Mouse (Mus musculus): ENCODE data around the gene Papss2.
"Not testable (repeated sequence)": the region's sequence is repeated elsewhere in the genome, so short reads cannot be mapped to it uniquely, and the experiment has no call there.

The Papss2 gene

GRCm38 (mm10) chr19:32637357-32638275 is 42.0 kb downstream of the Papss2 start:
- in situ Hi-C loops (cut with MboI; ENCODE audit: unreplicated experiment in 2 of 2), result no loop called here

- in situ Hi-C loops (cut with MboI; ENCODE audit: unreplicated experiment in 2 of 2), result no loop called here
Measured at GRCm38 (mm10) chr19:32638276-32638903, 42.8 kb downstream of the Papss2 start.

DNA sequence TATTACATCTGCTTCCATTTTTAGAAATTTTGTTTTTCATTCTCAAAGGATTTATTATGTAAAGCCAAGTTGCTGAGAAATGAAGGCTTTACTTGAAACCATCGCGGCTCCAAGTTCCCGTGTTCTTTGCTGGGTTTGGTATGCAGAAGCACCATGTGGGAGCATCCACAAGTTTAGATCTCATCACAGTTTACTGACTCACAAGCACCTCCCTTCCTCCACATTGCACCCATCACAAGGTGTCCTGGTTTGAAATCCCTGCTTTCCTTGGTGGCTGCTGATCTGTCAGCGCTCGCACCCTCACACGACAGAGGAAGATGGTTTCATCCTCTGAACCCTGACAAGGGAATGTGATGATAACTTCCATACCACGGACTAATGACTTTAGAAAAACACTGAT is 45.9 kb downstream of the Papss2 start:
- in situ Hi-C loops (cut with MboI; ENCODE audit: unreplicated experiment in 2 of 2), result no loop called here

DNA sequence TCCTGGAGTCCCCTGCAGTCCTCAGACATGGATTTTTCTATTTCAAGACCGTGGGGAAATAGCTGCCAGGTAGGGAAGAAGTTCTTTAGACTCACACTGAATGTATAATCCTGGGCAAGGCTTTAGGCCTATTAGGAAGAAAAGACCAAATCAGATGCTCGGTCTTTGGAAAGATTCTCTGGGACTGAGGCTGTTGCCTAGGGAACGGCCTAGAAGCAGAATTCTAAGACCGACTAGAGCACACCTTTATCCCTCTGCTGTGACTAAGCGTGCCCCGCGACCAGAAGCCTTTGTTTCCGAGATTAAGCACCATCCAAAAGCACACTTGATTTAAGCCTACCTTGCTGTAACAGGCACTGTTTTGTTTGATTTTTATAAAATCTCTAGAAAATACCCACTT is 46.4 kb downstream of the Papss2 start:
- in situ Hi-C loops (cut with MboI; ENCODE audit: unreplicated experiment in 2 of 2), result no loop called here

- in situ Hi-C loops (cut with MboI; ENCODE audit: unreplicated experiment in 2 of 2), result no loop called here
Measured at GRCm38 (mm10) chr19:32643642-32644041, 48.1 kb downstream of the Papss2 start.

- in situ Hi-C loops (cut with MboI; ENCODE audit: unreplicated experiment in 2 of 2), result no loop called here
Measured at GRCm38 (mm10) chr19:32645939-32646338, 50.3 kb downstream of the Papss2 start.

- in situ Hi-C loops (cut with MboI; ENCODE audit: unreplicated experiment in 2 of 2), result no loop called here
Measured at GRCm38 (mm10) chr19:32646382-32646781, 50.8 kb downstream of the Papss2 start.

DNA sequence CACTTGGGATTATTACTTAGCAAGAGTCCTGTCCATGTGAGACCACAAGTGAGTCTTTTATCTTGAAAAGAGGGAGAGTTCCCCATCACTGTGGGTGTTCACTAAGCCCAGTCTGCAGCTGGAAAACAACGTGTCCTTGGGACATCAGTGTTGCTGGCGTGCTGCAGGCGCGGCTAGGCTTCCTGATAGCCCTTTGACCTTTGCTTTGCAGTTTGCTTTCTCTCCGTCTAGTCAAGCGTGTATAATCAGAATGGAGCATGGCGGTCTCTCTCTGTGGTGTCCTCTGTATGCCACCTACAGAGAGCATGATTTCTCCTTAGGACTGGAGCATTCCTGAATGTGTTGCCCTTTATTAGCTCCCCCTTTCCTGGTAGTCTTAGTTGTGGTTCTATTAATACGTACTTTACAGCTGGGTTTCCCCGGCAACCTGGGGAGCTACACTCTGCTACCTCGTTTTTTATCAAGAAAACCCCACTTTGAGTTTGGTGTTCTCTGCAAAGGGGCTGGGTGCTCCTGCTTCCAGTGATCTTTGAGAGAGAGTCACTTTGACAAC is 52.5 kb downstream of the Papss2 start:
- in situ Hi-C loops (cut with MboI; ENCODE audit: unreplicated experiment in 2 of 2), result no loop called here

DNA sequence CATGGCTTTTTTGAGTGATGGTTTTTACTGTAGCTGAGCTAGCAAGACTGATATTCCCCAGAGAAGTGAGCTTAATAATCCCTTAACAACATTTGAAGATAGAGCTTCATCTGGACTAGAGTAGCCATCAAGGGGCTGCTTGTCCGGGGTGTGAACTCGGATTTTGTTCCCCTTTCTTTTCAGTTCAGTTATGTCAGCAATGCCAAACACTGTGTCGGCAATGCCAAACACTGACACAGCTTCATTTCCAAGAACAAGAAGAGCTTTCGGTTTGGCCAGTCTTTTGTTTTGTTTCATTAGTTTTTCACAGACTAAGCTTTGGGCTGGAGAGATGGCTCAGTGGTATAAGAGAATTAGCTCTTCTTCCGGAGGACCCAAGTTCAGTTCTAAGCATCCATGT is 55.5 kb downstream of the Papss2 start:
- in situ Hi-C loops (cut with MboI; ENCODE audit: unreplicated experiment in 2 of 2), result no loop called here

DNA sequence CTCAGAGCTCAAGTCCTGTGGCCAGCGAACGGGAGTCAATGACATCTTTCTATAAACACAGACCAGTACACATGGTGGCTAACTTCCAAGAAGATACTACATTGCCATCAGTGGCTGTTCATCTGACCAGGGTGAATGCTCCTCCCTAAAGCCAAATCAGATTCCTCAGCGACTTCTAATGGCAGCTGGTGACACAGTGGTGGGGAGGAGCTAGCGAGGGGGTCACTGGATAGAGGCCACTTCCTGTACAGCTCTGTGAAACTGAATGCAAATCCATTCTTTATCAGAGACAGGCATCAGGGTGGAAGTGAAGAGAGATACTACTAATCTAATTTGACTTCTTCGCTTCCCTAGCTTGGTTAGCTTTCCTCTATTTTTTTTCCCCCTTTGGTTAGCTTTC is 57.5 kb downstream of the Papss2 start:
- in situ Hi-C loops (cut with MboI; ENCODE audit: unreplicated experiment in 2 of 2), result no loop called here

GRCm38 (mm10) chr19:32653630-32654362 is 58.2 kb downstream of the Papss2 start:
- in situ Hi-C loops (cut with MboI; ENCODE audit: unreplicated experiment in 2 of 2), result no loop called here

DNA sequence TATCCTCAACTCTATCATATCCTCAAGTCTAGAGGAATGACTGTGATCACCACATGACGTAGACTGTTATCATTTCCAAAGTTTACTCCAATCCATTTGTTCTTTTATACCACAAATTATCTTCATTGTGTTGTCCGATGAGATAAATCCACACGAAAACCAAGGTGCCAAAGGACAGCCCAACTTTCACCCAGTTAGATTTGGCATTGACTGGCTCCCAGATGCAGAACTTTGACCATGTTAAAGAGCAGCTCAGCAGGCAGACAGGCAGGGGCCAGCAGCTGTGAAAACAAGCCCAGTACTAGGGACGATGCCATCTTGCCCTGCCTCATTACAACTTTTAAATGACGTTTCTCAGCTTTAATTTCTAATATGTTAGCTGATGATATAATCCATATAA is 63.8 kb downstream of the Papss2 start:
- in situ Hi-C loops (cut with MboI; ENCODE audit: unreplicated experiment in 2 of 2), result no loop called here

GRCm38 (mm10) chr19:32662936-32663335 is 67.3 kb downstream of the Papss2 start:
- in situ Hi-C loops (cut with MboI; ENCODE audit: unreplicated experiment in 2 of 2), result no loop called here

DNA sequence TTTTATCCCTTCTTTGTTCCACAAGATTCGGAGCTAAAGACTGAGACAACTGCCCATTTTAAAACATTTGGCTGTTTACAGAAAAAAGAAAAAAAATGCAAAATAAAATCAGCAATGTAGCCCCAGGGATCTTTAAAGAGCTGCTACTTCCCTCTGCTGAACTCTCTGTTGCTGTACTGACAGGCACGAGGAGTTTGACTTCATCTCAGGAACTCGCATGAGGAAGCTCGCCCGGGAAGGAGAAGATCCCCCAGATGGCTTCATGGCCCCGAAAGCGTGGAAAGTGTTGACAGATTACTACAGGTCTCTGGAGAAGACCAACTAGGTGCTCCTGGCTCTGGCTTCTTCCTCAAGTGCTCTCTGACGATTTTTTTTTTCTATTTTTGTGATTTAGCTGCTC is 69.7 kb downstream of the Papss2 start:
- in situ Hi-C loops (cut with MboI; ENCODE audit: unreplicated experiment in 2 of 2), result no loop called here

GRCm38 (mm10) chr19:32667830-32668229 is 72.2 kb downstream of the Papss2 start:
- in situ Hi-C loops (cut with MboI; ENCODE audit: unreplicated experiment in 2 of 2), result not testable (repeated sequence)

DNA sequence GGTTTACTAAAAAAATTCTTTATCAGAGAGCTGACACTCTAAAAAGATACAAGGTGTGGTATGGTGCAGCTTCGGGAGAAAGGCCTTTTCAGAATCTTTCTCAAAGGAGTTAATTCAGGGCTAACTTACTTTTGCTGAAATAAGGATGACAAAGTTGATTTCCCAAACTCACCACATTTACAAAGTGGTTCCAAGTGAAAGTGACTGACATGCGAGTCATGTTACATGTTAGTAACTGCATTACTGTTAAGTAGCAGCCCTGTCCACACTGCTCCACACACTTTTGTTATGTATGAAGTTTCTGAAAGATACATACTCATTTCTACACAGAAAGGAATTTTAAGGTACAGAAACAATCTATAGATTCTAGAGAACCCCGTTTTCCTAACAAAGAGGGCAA is 80.2 kb downstream of the Papss2 start:
- in situ Hi-C loops (cut with MboI; ENCODE audit: unreplicated experiment in 2 of 2), result loop anchor here (25.0 kb wide), 6 partner anchors 338 to 1838 kb away; partner anchors contain the start of genes Asah2 (in 1 of the 2) and Cstf2t (in 1 of the 2)

DNA sequence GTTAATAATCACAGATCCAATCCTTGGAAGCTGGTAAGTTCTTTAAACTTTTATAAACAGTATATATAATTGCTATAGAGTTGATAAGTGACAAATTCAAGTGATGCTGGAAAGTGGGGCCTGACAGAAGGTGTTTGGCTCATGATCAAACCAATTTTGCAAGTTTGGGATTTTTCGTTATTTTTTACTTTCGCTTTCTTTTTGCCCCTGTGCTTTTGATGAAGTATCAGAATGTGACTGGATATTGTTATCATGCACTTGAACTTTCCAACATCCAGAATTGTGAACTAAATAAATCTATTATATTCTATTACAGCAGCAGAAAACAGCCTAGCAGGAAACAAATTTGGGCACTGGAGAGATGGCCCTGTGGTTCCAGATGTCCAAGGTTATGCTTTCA is 85.3 kb downstream of the Papss2 start:
- in situ Hi-C loops (cut with MboI; ENCODE audit: unreplicated experiment in 2 of 2), result loop anchor here (10.0 to 25.0 kb wide), 7 partner anchors 206 to 1844 kb away; partner anchors contain the start of genes Asah2 (in 1 of the 2) and Cstf2t (in 1 of the 2)

- in situ Hi-C loops (cut with MboI; ENCODE audit: unreplicated experiment in 2 of 2), result loop anchor here (10.0 to 25.0 kb wide), 7 partner anchors 208 to 1846 kb away; partner anchors contain the start of genes Asah2 (in 1 of the 2) and Cstf2t (in 1 of the 2)
Measured at GRCm38 (mm10) chr19:32683081-32683480, 87.5 kb downstream of the Papss2 start.

GRCm38 (mm10) chr19:32687721-32688120 is 92.1 kb downstream of the Papss2 start:
- in situ Hi-C loops (cut with MboI; ENCODE audit: unreplicated experiment in 2 of 2), result loop anchor here (5.0 to 25.0 kb wide), 10 partner anchors 95 to 1850 kb away; partner anchors contain the start of genes Asah2 (in 1 of the 2) and Cstf2t (in 1 of the 2)

- in situ Hi-C loops (cut with MboI; ENCODE audit: unreplicated experiment in 2 of 2), result loop anchor here (5.0 to 25.0 kb wide), 10 partner anchors 96 to 1851 kb away; partner anchors contain the start of genes Asah2 (in 1 of the 2) and Cstf2t (in 1 of the 2)
Measured at GRCm38 (mm10) chr19:32688227-32688626, 92.6 kb downstream of the Papss2 start.
